Mouse (Mus musculus) MN1 (cell line): ENCODE results near the gene Dpp6.

Experiments used
- DNase-seq: peaks from one replicate; pipeline ENCODE4 v3.0.0-alpha.2; 2016; ENCODE audit warnings: low spot score

The Dpp6 gene

DNA sequence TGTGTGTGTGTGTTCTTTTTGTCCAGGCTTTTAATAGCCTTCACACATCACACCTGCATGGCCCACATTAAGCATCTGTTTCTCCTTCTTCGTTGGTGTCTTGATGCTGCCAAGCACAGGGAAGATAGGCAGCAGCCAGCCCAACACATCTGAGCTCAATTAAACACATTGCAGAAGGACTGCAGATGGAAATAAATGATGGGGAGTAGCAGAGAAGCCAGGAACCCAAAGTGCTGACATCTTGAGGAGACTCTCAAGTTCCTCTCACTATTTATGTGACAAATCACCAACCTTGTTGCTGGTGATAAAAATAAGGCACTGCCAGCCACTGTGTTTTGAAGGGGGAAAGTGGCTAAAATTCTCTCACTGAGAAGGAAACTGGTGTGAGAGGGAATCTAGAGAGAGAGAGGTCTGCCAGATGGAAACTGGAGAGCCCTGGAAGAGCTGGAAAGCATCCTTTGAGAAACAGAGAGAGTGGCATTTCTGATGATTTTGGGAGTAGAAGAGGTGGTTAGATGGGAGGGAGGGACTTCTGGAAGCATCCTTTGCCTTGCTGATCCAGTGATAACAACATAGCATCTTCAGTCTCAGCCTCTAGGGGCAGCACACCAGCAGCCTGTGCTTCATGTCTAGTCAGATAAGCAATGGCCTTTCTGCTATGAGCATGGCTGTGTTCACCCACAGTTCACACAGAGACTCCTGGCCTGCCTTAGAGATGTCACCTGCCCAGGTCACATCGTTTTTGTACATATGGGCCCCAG is 383.8 kb downstream of the Dpp6 start:
- DNase-seq: no peak

- DNase-seq: no peak
These were observed 386.1 kb downstream of the Dpp6 start for GRCm38 (mm10) chr5:27203131-27203530.

GRCm38 (mm10) chr5:27204721-27205120 is 387.7 kb downstream of the Dpp6 start:
- no peak for DNase-seq

GRCm38 (mm10) chr5:27205754-27206153 is 388.8 kb downstream of the Dpp6 start:
- DNase-seq: no peak

DNA sequence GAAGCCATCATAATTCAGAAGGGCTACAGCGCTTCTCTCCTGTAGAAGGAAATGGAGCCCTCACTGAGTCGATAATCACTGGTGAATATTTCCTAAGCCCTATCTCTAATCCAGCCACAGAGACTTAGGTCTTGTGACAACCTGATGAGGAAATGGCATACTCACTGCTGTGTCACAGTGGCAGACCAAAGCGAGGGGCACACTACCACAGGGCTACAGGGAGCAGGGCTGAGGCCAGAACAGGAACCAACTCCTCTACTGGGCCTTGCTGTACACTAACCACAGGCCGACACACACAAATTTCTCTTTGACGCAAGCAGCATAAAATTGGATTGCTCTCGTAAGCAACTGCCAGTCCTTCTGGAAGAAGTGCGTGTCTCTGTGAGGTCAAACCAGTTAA is 389.2 kb downstream of the Dpp6 start:
- no peak for DNase-seq

DNA sequence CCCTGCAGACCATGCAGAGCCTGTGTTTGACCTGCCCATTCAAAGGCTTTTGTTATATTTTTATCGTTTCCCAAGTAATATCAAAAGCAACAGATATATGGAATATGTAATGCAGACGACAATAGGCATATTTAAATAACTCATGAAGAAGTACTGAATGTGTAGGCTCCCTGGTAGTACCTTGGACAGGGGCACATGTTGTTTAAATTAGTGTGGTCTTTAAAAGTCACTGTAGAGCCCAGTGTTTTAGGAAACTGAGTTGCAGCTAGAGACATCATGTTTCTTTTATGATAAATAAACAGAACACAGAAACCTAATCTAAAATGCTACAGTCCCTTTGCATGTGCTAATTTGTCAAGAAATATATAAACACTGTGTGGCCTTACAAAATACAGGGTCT is 403.1 kb downstream of the Dpp6 start:
- DNase-seq: no peak

GRCm38 (mm10) chr5:27242078-27242477 is 425.1 kb downstream of the Dpp6 start:
- no peak for DNase-seq

DNA sequence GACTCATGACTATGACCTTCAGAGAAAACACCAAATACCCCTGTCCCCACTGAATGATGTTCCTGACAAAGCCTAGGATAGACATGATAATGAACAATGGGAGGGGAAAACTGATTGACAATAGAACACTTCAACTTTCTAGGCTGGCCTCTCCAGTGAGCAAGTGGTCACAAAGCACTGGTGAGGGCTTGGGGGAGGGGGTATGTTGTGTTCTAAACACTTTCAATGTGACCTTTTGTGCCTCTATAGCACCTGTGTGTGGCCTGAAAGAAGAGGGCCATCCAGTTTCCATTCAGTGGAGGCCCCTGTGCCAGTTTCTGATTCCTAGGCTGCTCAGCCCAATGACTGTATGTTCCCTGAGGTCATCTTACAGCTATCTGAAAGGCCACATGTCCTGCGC is 426.2 kb downstream of the Dpp6 start:
- DNase-seq: no peak

DNA sequence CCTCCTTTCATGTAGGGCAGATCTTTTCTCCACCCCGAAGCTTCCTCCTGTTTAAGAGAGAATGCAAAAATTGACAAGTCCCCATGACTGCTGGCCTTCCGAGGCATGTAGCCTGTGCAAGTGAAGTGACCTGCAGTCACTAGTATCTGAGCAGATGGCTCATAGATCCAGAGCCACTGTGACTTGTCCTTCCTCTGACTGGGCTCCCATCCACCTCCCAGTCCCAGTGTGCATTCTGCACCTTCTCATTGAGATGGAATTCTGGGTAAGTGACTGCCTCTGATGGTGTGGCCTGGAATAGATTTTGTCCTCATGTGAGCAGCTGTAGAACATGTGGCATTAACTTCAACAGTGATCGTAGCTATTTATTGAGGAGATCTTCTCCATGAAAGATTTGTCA is 430.8 kb downstream of the Dpp6 start:
- no peak for DNase-seq

DNA sequence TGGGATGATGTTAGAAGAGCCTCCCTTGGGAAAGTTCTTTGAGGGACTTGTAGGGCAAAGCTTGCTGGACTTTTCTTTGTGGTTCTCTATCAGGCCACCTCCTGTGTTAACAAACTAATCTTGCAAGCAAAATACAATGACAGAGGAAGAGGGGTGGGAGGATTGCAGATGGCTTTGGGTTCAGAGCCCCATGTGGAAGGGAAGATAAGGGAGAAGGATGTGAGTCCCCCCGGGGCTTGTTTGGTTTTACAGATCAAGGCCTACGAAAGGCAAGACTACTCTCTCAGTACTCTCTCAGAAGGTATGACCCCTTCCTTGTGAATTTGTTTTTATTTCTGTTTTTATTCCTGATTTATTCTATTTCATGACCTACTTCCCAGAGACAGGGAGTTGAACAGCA is 431.7 kb downstream of the Dpp6 start:
- no peak for DNase-seq

DNA sequence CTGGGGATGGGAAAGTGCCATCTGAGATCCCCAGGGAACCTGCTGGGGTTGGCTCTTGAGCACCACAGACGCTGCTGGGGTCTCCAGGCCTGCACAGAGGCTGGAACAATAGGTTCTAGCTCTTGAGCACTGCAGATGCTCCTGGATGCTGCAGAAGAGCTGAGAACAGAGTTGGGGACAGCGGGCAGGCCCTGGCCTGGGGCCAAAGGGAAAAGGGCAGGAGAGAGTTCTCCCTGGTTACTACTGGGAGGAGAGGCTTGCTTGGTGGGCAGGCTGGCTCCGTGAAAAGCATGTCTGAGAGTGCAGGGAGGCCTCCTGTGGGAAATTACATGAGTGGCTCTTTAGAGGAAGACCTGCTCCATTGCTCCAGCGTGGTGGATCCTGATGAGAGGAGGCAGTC is 432.9 kb downstream of the Dpp6 start:
- DNase-seq: no peak

DNA sequence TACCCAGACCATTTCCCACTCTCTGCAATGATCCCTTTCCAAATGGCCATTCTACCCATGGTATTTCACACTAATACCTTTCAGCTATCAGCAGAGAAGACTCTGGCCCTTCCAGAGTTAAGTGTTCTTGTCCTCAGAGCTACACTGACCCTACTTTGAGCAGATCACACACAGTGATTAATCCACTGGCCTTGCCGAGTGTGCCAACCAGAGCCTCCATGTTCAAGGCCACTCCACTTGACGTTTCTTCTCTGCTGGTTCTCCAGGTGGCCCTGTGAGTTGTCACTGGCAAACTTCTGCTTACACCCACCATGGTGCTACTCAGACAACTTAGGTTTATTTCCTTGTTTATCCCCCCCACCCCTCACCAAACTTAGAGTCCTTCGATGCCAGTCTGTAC is 433.9 kb downstream of the Dpp6 start:
- no peak for DNase-seq

- DNase-seq: no peak
These were observed 434.4 kb downstream of the Dpp6 start for GRCm38 (mm10) chr5:27251361-27251760.

GRCm38 (mm10) chr5:27255247-27255646 is 438.2 kb downstream of the Dpp6 start:
- no peak for DNase-seq

GRCm38 (mm10) chr5:27258636-27259035 is 441.6 kb downstream of the Dpp6 start:
- DNase-seq: no peak

DNA sequence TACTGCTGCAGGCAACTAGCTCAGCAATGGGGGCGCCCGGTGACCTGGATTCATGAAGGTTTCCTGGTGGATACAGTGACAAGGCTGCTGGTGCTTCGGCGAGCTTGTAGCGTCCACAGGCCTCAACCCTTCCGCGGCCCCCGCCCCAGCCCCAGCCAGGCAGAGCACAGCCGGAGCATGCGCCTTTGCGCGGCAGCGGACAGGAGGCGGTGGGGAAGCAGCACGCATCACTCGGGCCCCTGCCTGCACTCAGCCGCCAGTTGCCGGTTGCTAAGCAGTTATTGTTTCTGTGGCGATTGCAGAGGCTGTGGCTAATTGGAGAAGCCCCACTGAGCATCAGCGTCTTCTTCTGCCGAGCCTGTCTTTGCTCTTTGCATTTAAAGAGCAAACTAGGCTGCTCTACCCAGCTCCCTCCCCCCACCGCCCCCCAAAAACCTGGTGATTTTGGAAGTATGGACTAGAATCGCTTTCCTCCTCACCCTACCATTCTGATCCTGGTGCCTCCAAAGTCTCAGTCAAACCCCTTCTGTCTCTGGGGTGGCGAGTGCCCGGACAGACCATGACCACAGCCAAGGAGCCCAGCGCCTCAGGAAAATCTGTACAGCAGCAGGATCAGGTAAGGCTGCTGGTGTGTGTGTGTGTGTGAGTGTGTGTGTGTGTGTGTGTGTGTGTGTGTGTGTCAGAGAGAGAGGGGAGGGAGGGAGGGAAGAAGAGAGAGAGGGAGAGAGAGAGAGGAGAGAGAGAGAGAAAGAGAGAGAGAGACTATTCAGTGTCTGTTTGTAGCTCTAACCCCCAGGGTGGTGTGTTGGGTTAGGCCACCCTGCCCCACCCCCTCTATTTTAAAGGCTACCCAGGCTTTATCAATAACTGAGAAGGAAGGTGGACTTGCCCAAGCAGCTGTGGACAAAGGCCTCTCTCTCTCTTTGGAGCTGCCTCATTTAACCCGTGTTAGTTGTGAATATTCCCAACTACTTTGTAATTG is 445.0 kb downstream of the Dpp6 start:
- DNase-seq: no peak

DNA sequence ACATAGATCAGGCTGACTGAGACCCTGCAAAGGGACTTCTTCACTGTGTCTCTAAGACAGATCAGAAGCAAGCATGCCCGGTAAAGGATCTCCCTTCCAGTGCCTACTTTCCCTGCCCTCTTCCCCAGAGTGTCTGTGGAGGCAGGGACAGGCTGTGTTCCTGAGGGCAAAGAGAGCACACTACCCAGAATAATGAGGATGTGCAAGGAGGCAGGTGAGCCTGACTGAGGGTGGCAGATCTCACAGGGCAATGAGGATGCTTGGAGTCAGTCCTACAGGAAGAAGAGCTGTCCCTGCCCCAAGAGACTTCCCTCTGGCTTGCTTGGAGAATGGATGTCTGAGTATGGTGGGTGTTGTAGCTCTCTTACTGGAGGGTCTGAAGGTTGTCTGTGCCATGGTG is 445.7 kb downstream of the Dpp6 start:
- DNase-seq: no peak

DNA sequence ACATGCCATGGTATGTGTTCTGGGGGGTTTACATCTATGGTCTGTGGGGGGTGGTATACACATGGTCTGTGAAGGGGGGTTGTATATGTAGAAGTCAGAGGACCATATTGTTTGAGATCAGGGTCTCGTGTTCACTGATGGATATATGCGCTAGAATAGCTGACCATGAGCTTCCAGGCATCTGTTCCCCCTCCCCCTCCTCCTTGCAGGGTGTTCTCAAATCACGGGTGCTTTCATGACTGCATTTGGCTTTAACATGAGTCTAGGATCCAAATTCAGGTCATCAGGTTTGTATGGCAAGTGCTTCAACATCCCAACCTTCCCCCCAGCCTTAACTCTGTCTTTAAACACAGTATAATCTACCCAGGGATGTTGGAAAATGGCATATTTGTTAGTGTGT is 448.3 kb downstream of the Dpp6 start:
- no peak for DNase-seq

- DNase-seq: no peak
These were observed 454.3 kb downstream of the Dpp6 start for GRCm38 (mm10) chr5:27271336-27271735.

- no peak for DNase-seq
These were observed 457.9 kb downstream of the Dpp6 start for GRCm38 (mm10) chr5:27274781-27275395.

DNA sequence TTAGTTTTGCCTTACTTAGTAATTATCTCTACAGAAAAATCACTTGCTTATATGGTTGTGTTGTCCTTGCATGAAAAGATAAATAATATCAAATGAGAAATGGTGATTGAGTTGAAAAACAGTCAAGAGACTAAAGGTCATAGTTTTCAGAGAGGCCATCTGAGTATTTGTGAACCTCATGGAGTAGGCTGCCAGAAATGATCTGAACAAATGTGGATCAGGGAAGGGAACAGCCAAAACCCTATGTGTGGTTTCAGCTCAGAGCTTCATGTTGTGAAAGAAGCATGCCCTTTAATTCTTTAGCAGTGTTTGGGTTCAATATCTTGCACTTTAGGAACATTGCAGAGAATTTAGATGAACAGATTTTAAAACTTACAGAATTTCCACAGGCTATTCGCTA is 458.9 kb downstream of the Dpp6 start:
- DNase-seq: no peak

GRCm38 (mm10) chr5:27278120-27278645 is 461.2 kb downstream of the Dpp6 start:
- no peak for DNase-seq

DNA sequence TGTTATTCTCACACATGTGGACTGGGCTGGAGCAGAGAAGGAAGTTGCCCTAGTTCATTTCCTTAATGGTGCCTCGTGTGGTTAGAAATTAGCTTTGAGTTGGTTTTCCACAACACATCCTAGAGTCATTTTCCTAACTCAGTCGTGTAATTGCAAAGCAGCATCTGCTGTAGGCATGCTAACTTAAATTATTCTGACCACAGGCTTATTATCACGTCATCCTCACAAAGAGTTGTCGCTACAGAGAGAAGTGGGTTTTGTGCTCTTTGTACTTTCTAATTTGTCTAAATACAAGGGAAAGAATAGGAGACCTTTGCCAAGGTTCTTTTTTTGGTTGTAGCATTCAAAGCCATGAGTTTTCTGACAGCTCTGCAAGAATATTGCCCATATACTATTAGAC is 469.9 kb downstream of the Dpp6 start:
- no peak for DNase-seq
